10 mouse cellular contexts compared by ENCODE assay signal in the genomic region with DNA sequence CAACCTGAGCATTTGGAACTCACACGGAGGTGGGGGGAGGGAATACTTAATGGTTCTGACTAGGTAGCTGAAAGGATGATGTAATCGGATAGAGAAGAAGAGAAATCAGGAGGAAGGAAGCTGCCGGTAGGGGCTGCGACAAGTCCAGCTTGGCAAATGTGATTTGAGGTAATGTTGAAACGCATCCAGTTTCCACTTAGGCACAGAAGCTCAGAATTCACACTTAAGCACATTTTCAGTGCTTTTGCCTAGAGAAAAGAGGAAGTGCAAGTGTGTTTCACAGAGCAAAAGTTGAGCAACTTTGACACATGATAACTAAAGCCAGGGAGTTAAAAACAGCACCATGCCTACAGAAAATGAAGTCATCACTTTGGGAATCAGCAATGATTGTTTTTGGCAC. TPM values are rescaled to one million over a fixed set of nuclear protein-coding genes. Genes with fewer than 3 reads are reported as not detected.
DNase-seq lines count a peak whose midpoint lies in the region; ATAC-seq and TF ChIP-seq lines count a peak whose summit lies in the region.
"Had no signal": no experiment of that assay in that cellular context is flagged by ENCODE, and none has a peak within 500 bp of the region (broad histone marks: within the 10 kb centered on the region; RNA-seq: fewer than 3 reads in every experiment).

No protein-coding gene starts in this region.

- intact Hi-C loops in heart, postnatal 14 days (cut with DNase I) = no loop called here

- H3K9ac ChIP-seq in heart, embryonic 15.5 days = no peak overlapping the region
- peak overlapping the region; percentile 73 for H3K9ac ChIP-seq in liver, embryonic 13.5 days
- H3K9ac ChIP-seq: limb, embryonic 13.5 days had no signal

- TF ChIP-seq CTCF in testis, adult 2 months (IDR thresholded peaks at IDR 0.05; ENCODE audit: control insufficient read depth, insufficient read depth, insufficient replicate concordance, low read depth, low read length) = no peak

- TF ChIP-seq POLR2A in testis, adult 2 months (IDR thresholded peaks at IDR 0.05; ENCODE audit: control insufficient read depth, low read depth, low read length) = no peak

- H3K36me3 ChIP-seq in heart, embryonic 15.5 days = peaks cover 18% of the 10 kb centered on the region; the same call in 1 of the 2 replicates
- peaks cover 2% of the 10 kb centered on the region for H3K36me3 ChIP-seq in testis, adult 2 months (ENCODE audit: control insufficient read depth, insufficient read depth, low read length)
- peaks cover 61% of the 10 kb centered on the region for H3K36me3 ChIP-seq in liver, embryonic 13.5 days

- no peaks in the 10 kb centered on the region for H3K27me3 ChIP-seq in heart, embryonic 15.5 days
- H3K27me3 ChIP-seq in testis, adult 2 months (ENCODE audit: control insufficient read depth, insufficient read depth, low read length) = no peaks in the 10 kb centered on the region
- H3K27me3 ChIP-seq in liver, embryonic 13.5 days = no peaks in the 10 kb centered on the region

- no peak overlapping the region for H3K4me2 ChIP-seq in heart, embryonic 15.5 days
- H3K4me2 ChIP-seq in liver, embryonic 13.5 days = peak overlapping the region; percentile 68
- H3K4me2 ChIP-seq: limb, embryonic 13.5 days had no signal

- WGBS in heart, embryonic 15.5 days = 43% methylated on average over 5 of the region's 5 CpGs
- WGBS in liver, embryonic 13.5 days (ENCODE audit: insufficient replicate concordance) = 21% methylated on average over 5 of the region's 5 CpGs

- DNase-seq in heart, postnatal 14 days = no peak
- no peak for DNase-seq in testis, postnatal 10 days (ENCODE audit: low spot score)
- peak; percentile 17 for DNase-seq in liver, embryonic 13.5 days
- no peak for DNase-seq in embryo, embryonic 10 days (ENCODE audit: low spot score)
- DNase-seq in neural tube, embryonic 10.5 days (ENCODE audit: extremely low spot score, low spot score) = no peak
- no peak for DNase-seq in kidney, adult 11 months

- peaks cover 33% of the 10 kb centered on the region for H3K4me1 ChIP-seq in heart, embryonic 15.5 days (replicated peaks)
- H3K4me1 ChIP-seq in testis, adult 2 months (ENCODE audit: control insufficient read depth, insufficient read depth, low read length) = no peaks in the 10 kb centered on the region; the same call in 1 of the 2 replicates
- H3K4me1 ChIP-seq in liver, embryonic 13.5 days (replicated peaks) = peaks cover 99% of the 10 kb centered on the region

- H3K4me3 ChIP-seq in heart, embryonic 15.5 days = no peak overlapping the region
- peak overlapping the region; percentile 48; the same call in 1 of the 2 replicates for H3K4me3 ChIP-seq in testis, adult 2 months (ENCODE audit: control insufficient read depth, low read depth, low read length)
- no peak overlapping the region for H3K4me3 ChIP-seq in liver, embryonic 13.5 days (replicated peaks)
- H3K4me3 ChIP-seq: limb, embryonic 13.5 days had no signal

- H3K27ac ChIP-seq in heart, embryonic 15.5 days = 0 out of 2 replicates have a peak overlapping the region, but pooled peaks have one; percentile 35
- H3K27ac ChIP-seq in testis, adult 2 months (ENCODE audit: control insufficient read depth, insufficient read depth, low read depth, low read length) = no peak overlapping the region
- peak overlapping the region; percentile 97 for H3K27ac ChIP-seq in liver, embryonic 13.5 days
- H3K27ac ChIP-seq: limb, embryonic 13.5 days had no signal

- ATAC-seq in heart, embryonic 15.5 days (replicated peaks; ENCODE audit: insufficient number of reproducible peaks, insufficient read depth, low FRiP score, low read depth) = no peak
- ATAC-seq in liver, embryonic 13.5 days (ENCODE audit: low read depth) = no peak
- ATAC-seq: hindbrain, embryonic 16.5 days had no signal

- H3K9me3 ChIP-seq in heart, embryonic 15.5 days (replicated peaks) = no peaks in the 10 kb centered on the region
- no peaks in the 10 kb centered on the region for H3K9me3 ChIP-seq in liver, embryonic 13.5 days (replicated peaks)
- H3K9me3 ChIP-seq: limb, embryonic 13.5 days had no signal

RNA-seq across cellular contexts. Expression of a gene that starts 8.4 kb away (rescaled TPM):
- 17.3 and 26.9 TPM in 2 replicates for polyA plus RNA-seq in heart, embryonic 15.5 days (2015; fragmentation: Nextera tagmentation; extraction: Ambion mirVana)
- total RNA-seq in heart, postnatal 14 days (2021) = 10 to 100 TPM; 27.8 to 28.1 TPM
- 29.4 and 31.2 TPM in 2 replicates for polyA plus RNA-seq in testis, adult 2 months (2012; rRNA removed)
- 32.1 and 40.2 TPM in 2 replicates for polyA plus RNA-seq in liver, embryonic 13.5 days (2015; fragmentation: Nextera tagmentation; extraction: Ambion mirVana)

RNA-seq across cellular contexts. Expression of a gene that starts 19.5 kb away (rescaled TPM):
- 8.1 and 11.0 TPM in 2 replicates for polyA plus RNA-seq in heart, embryonic 15.5 days (2015; fragmentation: Nextera tagmentation; extraction: Ambion mirVana)
- 1 to 10 TPM; 6.4 to 7.1 TPM for total RNA-seq in heart, postnatal 14 days (2021)
- 9.3 and 12.8 TPM in 2 replicates for polyA plus RNA-seq in testis, adult 2 months (2012; rRNA removed)
- 6.7 TPM in 2 replicates for polyA plus RNA-seq in liver, embryonic 13.5 days (2015; fragmentation: Nextera tagmentation; extraction: Ambion mirVana)

RNA-seq across cellular contexts. Expression of a gene that starts 36.8 kb away (rescaled TPM):
- polyA plus RNA-seq in heart, embryonic 15.5 days (2015; fragmentation: Nextera tagmentation; extraction: Ambion mirVana) = not detected in 2 replicates
- total RNA-seq in heart, postnatal 14 days (2021) = not detected
- 0.96 and 1.0 TPM in 2 replicates for polyA plus RNA-seq in testis, adult 2 months (2012; rRNA removed)
- not detected in 2 replicates for polyA plus RNA-seq in liver, embryonic 13.5 days (2015; fragmentation: Nextera tagmentation; extraction: Ambion mirVana)
- polyA plus RNA-seq: limb, embryonic 13.5 days had no signal

RNA-seq across cellular contexts. Expression of a gene that starts 43.1 kb away (rescaled TPM):
- not detected in 2 replicates for polyA plus RNA-seq in heart, embryonic 15.5 days (2015; fragmentation: Nextera tagmentation; extraction: Ambion mirVana)
- not detected for total RNA-seq in heart, postnatal 14 days (2021)
- not detected in 2 replicates for polyA plus RNA-seq in testis, adult 2 months (2012; rRNA removed)
- polyA plus RNA-seq in liver, embryonic 13.5 days (2015; fragmentation: Nextera tagmentation; extraction: Ambion mirVana) = not detected in 2 replicates
- polyA plus RNA-seq: limb, embryonic 13.5 days had no signal
